Mouse (Mus musculus) left cerebral cortex, adult 2 months (tissue): ENCODE measurements around the gene Fbxo36. TPM values are rescaled to one million over a fixed set of nuclear protein-coding genes. Genes with fewer than 3 reads are reported as not detected.

ENCODE experiments used
- DNase-seq, 2 experiments: peaks; one replicate each; pipeline ENCODE4 v3.0.0; 2021 to 2022; ENCODE audit warnings: low spot score in 2 of 2, mixed read lengths in 1 of 2; ENCODE audit errors: extremely low spot score in 1 of 2
- H3K27ac ChIP-seq: fragments of 200-600 bp; 2 replicates; pipeline ENCODE4 v1.8.1; 2022
- H3K4me3 ChIP-seq: fragments of 200-600 bp; 2 replicates; pipeline ENCODE4 v1.8.1; 2022
- CTCF ChIP-seq: fragments of 200-600 bp; IDR thresholded peaks from 2 replicates; pipeline ENCODE4 v1.8.1; 2022; ENCODE audit warnings: antibody characterized with exemption, mild to moderate bottlenecking, moderate library complexity
- intact Hi-C: fragments of 180-260 bp; cut with DNase I; formaldehyde crosslinking; loops from one replicate; pipeline ENCODE4 v1.15.1; 2025
- total RNA-seq, 2 experiments: library from RNA; stranded (reverse); gene quantifications; 2 replicates each; pipeline ENCODE4 v1.2.3; 2021

Fbxo36 gene
- total RNA-seq, 2 experiments from 2014 or later, result 2.3 to 2.4 TPM

- DNase-seq, result no peak
- intact Hi-C loops, result no loop called here
- Histone ChIP-seq H3K4me3 (no peak overlapping the region), H3K27ac (no peak overlapping the region)
- TF ChIP-seq CTCF, result no peak
These were observed 1.4 kb downstream of the Fbxo36 start for GRCm38 (mm10) chr1:84841061-84841460.

- Histone ChIP-seq H3K27ac (no peak overlapping the region), H3K4me3 (no peak overlapping the region)
- intact Hi-C loops, result no loop called here
- DNase-seq, result no peak
- no peak for TF ChIP-seq CTCF
These were observed 3.7 kb downstream of the Fbxo36 start for GRCm38 (mm10) chr1:84843366-84843765.

GRCm38 (mm10) chr1:84847698-84848097 lies 8.1 kb downstream of the Fbxo36 start:
- intact Hi-C loops, result no loop called here
- no peak overlapping the region for H3K27ac ChIP-seq
- no peak overlapping the region for H3K4me3 ChIP-seq
- no peak for TF ChIP-seq CTCF
- DNase-seq, result no peak

DNA sequence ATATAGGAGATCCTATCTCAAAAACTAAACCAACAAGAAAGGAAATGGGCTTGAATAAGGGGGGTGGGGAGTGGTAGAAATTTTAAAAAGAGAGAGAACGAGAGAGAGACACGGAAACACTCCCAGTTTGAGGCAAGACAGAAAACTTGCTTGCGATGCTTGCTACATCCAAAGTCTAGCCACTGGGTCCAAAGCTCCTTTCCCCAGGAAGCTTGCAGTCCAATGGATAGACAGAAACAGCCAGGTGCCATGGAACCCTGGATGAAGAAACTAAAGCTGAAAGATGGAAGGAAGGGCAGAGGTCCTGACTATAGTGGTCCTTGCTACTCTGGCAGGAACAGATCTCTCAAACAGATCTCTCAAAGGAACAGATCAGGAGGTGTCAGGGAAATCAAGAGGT lies 8.7 kb downstream of the Fbxo36 start:
- no peak for DNase-seq
- no peak for TF ChIP-seq CTCF
- Histone ChIP-seq H3K4me3 (no peak overlapping the region), H3K27ac (no peak overlapping the region)
- intact Hi-C loops, result no loop called here

DNA sequence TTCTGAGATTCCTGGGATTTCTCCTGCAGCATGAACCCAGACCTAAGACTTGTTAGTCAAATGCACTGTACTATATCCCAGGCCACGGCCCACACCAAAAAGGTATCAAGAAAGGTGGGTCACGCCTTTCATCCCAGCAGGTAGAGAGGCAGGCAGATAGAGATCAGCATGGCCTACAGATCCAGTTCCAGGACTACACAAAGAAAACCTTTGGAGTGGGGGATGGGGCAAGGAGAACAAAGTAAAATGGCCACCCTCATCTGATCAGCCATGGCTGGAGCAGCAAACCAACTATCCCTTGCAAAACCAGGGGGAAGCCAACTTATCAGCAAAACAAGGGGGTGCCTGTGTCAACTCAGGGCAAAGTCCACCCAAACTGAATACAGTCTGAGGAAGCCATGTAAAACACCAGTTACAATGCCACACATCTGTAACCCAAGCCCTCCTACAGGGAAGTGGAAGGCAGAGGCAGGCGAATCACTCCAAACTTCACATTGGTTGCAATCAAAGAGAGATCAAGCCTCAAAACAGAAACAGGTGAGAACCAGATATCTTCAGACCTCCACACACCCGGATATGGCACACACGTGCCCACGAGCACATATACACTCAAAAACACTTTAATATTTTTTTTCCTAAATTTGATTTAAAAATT lies 9.3 kb downstream of the Fbxo36 start:
- no peak for TF ChIP-seq CTCF
- intact Hi-C loops, result no loop called here
- DNase-seq, result no peak
- H3K27ac ChIP-seq, result no peak overlapping the region
- H3K4me3 ChIP-seq, result no peak overlapping the region

DNA sequence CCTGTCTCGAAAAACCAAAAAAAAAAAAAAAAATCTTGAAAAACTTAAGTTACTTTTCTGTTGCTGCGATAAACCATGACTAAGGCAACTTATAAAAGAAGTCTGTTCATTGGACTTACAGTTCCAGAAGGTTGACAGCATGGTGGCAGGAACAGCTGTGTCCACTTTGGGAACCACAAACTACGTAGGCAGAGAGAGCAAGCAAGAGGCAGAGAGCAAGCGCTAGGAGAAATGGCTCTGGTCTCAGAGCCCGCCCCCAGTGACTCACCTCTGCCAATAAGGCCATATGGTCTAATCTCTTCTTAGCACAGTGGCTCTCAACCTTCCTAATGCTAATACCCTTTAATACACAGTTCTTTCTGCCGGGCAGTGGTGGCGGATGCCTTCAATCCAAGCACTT lies 10.2 kb downstream of the Fbxo36 start:
- Histone ChIP-seq H3K4me3 (no peak overlapping the region), H3K27ac (no peak overlapping the region)
- intact Hi-C loops, result no loop called here
- DNase-seq, result no peak
- TF ChIP-seq CTCF, result no peak

DNA sequence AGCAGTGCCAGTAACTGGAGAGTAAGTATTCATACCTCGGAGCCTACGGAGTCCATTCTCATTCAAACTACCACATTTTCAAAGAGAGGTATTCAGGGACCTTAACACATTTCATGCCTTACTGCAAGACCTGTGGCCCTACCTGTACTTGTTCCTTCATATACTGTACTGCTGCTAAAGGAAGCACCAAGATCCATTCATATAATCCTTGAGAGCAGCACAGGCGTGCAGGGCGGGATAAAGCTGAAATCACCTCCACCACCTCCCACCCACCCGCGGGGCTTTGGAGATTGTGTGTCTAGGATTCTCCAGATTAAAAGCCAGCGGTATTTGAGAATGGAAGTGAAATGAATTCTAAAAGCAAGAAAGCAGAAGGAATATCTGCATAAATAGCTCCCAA lies 10.8 kb downstream of the Fbxo36 start:
- DNase-seq, result no peak
- H3K4me3 ChIP-seq, result no peak overlapping the region
- intact Hi-C loops, result no loop called here
- no peak for TF ChIP-seq CTCF
- no peak overlapping the region for H3K27ac ChIP-seq

- intact Hi-C loops, result no loop called here
These were observed 12.0 kb downstream of the Fbxo36 start for GRCm38 (mm10) chr1:84851512-84852235.

GRCm38 (mm10) chr1:84853721-84854120 lies 14.1 kb downstream of the Fbxo36 start:
- H3K4me3 ChIP-seq, result no peak overlapping the region
- H3K27ac ChIP-seq, result no peak overlapping the region
- intact Hi-C loops, result no loop called here
- no peak for DNase-seq
- no peak for TF ChIP-seq CTCF

More at GRCm38 (mm10) chr1:84851512-84852235, 12.0 kb downstream of the Fbxo36 start:
- DNase-seq, result no peak
- no peak for TF ChIP-seq CTCF
- no peak overlapping the region for H3K4me3 ChIP-seq
- H3K27ac ChIP-seq, result no peak overlapping the region

GRCm38 (mm10) chr1:84854966-84855365 lies 15.3 kb downstream of the Fbxo36 start:
- intact Hi-C loops, result no loop called here
- DNase-seq, result no peak
- Histone ChIP-seq H3K4me3 (no peak overlapping the region), H3K27ac (no peak overlapping the region)
- TF ChIP-seq CTCF, result no peak

DNA sequence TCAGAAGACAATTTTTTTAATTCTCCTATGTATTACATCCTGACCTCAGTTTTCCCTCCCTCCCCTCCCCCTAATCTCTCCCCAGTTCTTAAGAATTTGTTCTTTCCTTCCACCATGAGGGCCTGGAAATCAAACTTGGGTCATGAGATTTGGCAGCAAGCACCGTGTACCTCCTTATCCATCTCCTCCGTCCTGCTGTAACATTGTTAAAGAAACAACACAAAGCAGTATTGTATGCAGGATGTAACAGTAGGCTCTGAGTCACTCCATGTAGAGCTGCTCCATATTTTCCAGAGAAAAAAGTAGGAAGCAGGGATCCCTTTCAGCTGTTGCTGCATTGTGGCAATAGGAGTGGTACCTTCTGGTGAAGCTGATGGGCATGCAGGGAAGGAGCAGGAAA lies 16.1 kb downstream of the Fbxo36 start:
- DNase-seq, result no peak
- TF ChIP-seq CTCF, result no peak
- no peak overlapping the region for H3K27ac ChIP-seq
- no peak overlapping the region for H3K4me3 ChIP-seq
- intact Hi-C loops, result no loop called here

DNA sequence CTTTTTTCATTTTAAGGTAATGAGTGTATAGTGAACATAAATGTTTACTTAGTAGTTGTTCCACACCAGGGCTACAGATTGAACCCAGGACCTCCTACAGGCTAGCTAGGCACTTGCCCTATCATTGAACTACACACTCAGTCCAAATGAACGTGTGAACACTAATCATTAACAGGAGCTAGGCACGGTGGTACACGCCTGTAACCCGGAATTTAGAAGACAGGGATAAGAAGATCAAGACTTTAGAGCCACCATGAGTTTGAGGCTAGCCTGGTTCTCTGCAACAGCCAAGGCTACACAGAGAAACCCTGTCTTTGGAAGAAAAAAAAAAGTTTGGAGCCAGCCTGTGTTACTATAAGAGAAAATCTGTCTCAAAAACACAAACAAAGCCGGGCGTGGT lies 20.0 kb downstream of the Fbxo36 start:
- intact Hi-C loops, result no loop called here
- no peak for TF ChIP-seq CTCF
- H3K4me3 ChIP-seq, result no peak overlapping the region
- H3K27ac ChIP-seq, result no peak overlapping the region
- DNase-seq, result no peak
